13 mouse cellular contexts compared by ENCODE assay signal in the genomic region with DNA sequence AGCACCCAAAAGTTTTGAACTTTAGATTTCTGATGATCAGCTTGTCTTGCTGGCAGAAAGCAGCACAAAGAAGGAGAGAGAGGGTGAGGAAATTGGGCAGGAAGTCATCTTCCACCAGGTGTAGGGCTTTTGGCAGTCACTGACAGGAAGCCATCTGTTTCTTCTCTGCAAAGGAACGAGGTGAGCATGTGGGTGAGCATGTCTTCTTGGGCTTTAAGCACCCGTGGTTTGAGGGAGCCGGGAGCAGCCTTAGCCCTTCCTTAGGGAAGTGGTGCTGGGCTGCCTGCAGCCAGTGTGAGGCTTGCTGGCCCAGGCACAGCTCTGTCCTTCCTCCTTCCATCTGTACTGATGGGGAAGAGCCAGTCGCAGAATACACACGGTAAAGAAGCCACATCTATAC. TPM values are rescaled to one million over a fixed set of nuclear protein-coding genes. Genes with fewer than 3 reads are reported as not detected.
DNase-seq lines count a peak whose midpoint lies in the region; ATAC-seq and TF ChIP-seq lines count a peak whose summit lies in the region.
"Had no signal": no experiment of that assay in that cellular context is flagged by ENCODE, and none has a peak within 500 bp of the region (broad histone marks: within the 10 kb centered on the region; RNA-seq: fewer than 3 reads in every experiment).

No protein-coding gene starts in this region.

- peak overlapping the region; percentile 52; the same call in 1 of the 2 replicates for H3K4me3 ChIP-seq in G1E (ENCODE audit: low read depth, low read length)
- H3K4me3 ChIP-seq: forebrain, embryonic 15.5 days; heart, embryonic 10.5 days; intestine, embryonic 15.5 days had no signal

- no peak for ATAC-seq in G1E (ENCODE audit: extremely low read depth, insufficient number of reproducible peaks, low FRiP score, poor library complexity, severe bottlenecking)
- ATAC-seq in megakaryocyte progenitor cell, adult 5-6 weeks (replicated peaks; ENCODE audit: poor library complexity) = peak; percentile 15
- ATAC-seq: forebrain, embryonic 15.5 days; intestine, embryonic 15.5 days had no signal

- H3K9me3 ChIP-seq in G1E (replicated peaks) = no peaks in the 10 kb centered on the region
- H3K9me3 ChIP-seq: forebrain, embryonic 15.5 days; heart, embryonic 10.5 days; intestine, embryonic 15.5 days had no signal

- peaks cover 60% of the 10 kb centered on the region for H3K36me3 ChIP-seq in G1E (replicated peaks)
- H3K36me3 ChIP-seq: forebrain, embryonic 15.5 days; intestine, embryonic 15.5 days had no signal

- DNase-seq in 416B (ENCODE audit: low read depth) = peak; percentile 30
- no peak for DNase-seq in G1E (ENCODE audit: low spot score)
- DNase-seq in cerebellum, adult 9-11 months = peak; percentile 88
- DNase-seq in kidney, postnatal 14 days = no peak
- no peak for DNase-seq in testis, postnatal 14 days (ENCODE audit: low spot score)
- DNase-seq in adrenal gland, adult 18-20 months (ENCODE audit: low spot score in 2 of 2) = no peak
- no peak for DNase-seq in urinary bladder, postnatal 10 days (ENCODE audit: low spot score)
- DNase-seq: adrenal gland, adult 8-10 months had no signal

- peaks cover 74% of the 10 kb centered on the region for H3K4me1 ChIP-seq in G1E (ENCODE audit: insufficient read depth, low read depth, low read length)

- TF ChIP-seq CTCF in G1E (IDR thresholded peaks at IDR 0.05; ENCODE audit: low read depth, low read length) = no peak

- H3K27me3 ChIP-seq in G1E (ENCODE audit: insufficient read depth, low read length) = no peaks in the 10 kb centered on the region
- H3K27me3 ChIP-seq: forebrain, embryonic 15.5 days; intestine, embryonic 15.5 days had no signal

RNA-seq across cellular contexts. Expression of gene Vps13c, which starts 5.5 kb away (rescaled TPM):
- total RNA-seq in G1E (2014; fragmentation: Nextera tagmentation) = 356 and 366 TPM in 2 replicates
- total RNA-seq in G1E (2017) = 111 and 145 TPM in 2 replicates
- polyA plus RNA-seq in G1E (2012) = 14.3 and 26.3 TPM in 2 replicates
- total RNA-seq in megakaryocyte progenitor cell, adult 5-6 weeks (2015) = 43.9 and 46.1 TPM in 2 replicates
- total RNA-seq in megakaryocyte progenitor cell, adult 5-6 weeks (2017) = 44.8 and 54.9 TPM in 2 replicates
- 10 to 100 TPM; 39.8 to 46.3 TPM for total RNA-seq in adrenal gland, adult 18-20 months (2021)

RNA-seq across cellular contexts. Expression of gene C2cd4a, which starts 13.5 kb away (rescaled TPM):
- total RNA-seq in G1E (2014; fragmentation: Nextera tagmentation) = 7.4 and 7.8 TPM in 2 replicates
- total RNA-seq in G1E (2017) = 13.2 and 28.9 TPM in 2 replicates
- polyA plus RNA-seq in G1E (2012) = 251 and 369 TPM in 2 replicates
- not detected in 2 replicates for total RNA-seq in megakaryocyte progenitor cell, adult 5-6 weeks (2015)
- total RNA-seq in megakaryocyte progenitor cell, adult 5-6 weeks (2017) = not detected in 2 replicates
- not detected for total RNA-seq in adrenal gland, adult 18-20 months (2021)
- total RNA-seq: ES-E14 had no signal

Comparison
In these comparisons a context has a peak if more than half of its experiments do, and no peak if none do; other contexts are left out.
1. DNase-seq: peak in 416B (single experiment) and cerebellum, adult 9-11 months (single experiment); none in G1E (single experiment), kidney, postnatal 14 days (single experiment), testis, postnatal 14 days (single experiment), adrenal gland, adult 18-20 months (0 of 2) and urinary bladder, postnatal 10 days (single experiment).
2. RNA of gene C2cd4a, which starts 13.5 kb away (total RNA-seq): 7.4 to 28.9 TPM in G1E; not detected in adrenal gland, adult 18-20 months and not detected in megakaryocyte progenitor cell, adult 5-6 weeks; every median in the first group is over 4 times any median in the second.